Mouse (Mus musculus) WW6 (cell line): Measurements from ENCODE around the gene Lclat1.

Experiments
- DNase-seq: peaks from one replicate; pipeline ENCODE4 v3.0.0-alpha.2; 2013; ENCODE audit warnings: low read depth, low spot score

Lclat1 gene

DNA sequence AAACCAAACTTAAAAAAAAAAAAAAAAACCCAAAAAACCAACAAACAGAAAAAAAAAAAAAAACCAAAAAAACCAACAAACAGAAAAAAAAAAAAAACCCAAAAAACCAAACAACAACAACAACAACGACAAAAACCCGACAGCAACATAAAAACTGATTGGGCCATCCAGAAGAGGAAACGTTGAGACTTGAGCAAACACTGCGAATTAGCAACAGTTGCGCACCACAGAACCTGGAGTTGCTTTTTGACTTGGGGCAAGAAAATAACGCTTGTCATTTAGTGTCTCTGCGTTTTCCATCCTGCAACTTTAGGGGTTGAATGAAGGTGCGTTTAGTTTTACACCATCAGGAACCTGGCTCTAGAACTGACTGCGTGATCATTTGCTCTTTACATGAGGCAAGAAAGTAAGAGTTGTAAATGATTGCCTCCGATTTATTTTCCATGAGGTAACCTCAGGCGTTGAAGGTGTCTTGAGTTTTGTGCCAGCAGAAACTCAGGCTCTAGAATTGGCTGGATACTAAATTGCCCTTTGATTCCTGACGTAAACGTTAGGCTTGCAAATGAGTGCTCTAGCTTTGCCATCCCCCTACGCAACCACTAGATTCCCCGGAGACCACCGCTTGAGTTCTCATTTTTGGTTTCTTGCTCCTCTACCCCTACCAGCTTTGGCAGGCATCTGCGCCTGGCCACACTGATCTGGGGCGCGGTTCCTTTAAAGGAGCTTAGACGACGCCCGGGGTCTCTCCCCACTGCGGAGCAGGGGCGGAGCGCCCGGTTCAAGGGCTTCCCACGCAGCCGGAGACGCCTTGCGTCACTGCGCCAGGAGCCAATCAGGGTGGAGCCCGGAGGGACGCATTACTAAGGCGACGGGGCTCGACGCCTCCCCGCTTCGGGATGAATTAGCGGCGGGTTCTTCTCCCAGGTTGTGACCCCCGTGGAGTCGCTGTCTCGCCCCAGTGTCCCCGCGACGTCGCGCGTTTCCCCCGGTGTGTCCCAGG, at the start of gene Lclat1:
Lclat1 (plus strand) TSS at position 828 of the 1,000 bp plus-strand sequence.
- DNase-seq, result peak; percentile 83

DNA sequence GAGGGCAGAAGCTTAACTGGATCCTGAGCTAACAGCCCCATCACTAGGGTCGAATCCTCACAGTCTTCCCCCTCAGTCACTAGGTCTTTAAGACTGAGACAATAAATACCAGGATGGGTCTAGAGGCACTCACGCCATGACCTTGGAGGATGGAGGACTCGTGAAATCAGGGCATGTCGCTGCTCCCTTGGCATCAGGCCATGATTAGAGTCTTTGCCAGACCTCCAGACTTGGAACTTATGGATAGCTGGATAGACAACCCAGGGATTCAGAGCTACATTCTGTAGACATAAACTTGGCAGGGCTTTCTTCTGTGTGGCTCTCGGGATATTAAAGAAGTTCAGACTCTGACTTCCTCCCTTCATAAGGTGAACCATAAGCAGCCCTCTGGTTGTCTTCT, 49.5 kb upstream of the Lclat1 start:
- DNase-seq, result no peak

DNA sequence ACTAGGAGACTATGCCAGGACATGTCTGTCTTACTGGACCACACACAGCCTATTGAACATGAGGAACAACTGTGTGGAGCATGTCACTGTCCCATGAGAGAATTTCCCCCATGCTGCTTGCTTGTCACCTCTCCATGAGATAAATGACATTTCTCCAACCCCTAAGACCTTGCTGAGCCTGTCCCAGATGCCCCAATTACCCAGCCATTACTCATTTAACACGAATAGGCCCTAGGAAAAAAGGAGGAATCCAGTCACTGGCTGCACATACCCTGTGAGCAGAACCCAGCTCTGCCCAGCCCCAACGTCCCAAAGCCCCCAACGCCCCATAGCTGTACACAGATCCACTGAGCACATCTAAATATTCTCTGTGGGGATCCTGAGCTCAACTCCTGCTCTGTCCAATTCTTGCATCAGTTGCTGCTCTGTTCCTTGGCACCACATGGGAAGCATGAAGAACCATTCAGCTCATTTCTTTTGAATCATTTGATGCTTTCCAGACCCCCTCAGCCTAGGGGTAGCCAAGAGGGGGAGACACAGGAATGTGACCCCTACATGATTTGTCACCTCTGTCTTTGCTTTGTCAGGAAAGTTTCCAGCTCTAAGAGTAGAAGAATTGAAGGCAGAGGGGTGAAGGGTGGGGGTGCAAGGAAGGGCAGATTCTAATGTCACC, 47.4 kb upstream of the Lclat1 start:
- DNase-seq, result no peak

- no peak for DNase-seq
These were observed 46.9 kb upstream of the Lclat1 start for GRCm38 (mm10) chr17:73060897-73061252.

GRCm38 (mm10) chr17:73062701-73063100, 45.1 kb upstream of the Lclat1 start:
- DNase-seq, result no peak

DNA sequence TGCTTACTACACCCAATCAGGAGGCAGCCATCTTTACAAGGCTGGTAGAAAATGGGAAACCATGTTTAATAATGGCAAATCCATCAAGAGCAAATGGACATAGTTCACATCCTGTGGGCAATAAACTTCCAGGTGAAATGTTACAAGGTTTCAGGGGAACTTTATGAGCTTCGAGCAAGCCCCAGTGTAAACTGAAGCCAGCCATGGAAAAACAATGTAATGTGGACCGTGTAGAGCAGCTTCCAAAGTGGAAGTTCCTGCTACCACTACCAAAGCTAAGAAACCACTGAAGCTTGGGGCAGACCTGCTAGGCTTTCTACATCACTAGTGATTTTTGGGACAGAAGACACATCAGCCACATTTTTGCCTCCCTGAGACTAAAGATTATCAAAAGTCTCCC, 44.5 kb upstream of the Lclat1 start:
- no peak for DNase-seq

GRCm38 (mm10) chr17:73063781-73064180, 44.0 kb upstream of the Lclat1 start:
- no peak for DNase-seq

- DNase-seq, result no peak
These were observed 41.2 kb upstream of the Lclat1 start for GRCm38 (mm10) chr17:73066387-73067169.

- DNase-seq, result no peak
These were observed 40.4 kb upstream of the Lclat1 start for GRCm38 (mm10) chr17:73067423-73067822.

- DNase-seq, result no peak
These were observed 39.3 kb upstream of the Lclat1 start for GRCm38 (mm10) chr17:73068321-73068992.

GRCm38 (mm10) chr17:73070466-73070865, 37.3 kb upstream of the Lclat1 start:
- DNase-seq, result no peak

GRCm38 (mm10) chr17:73071725-73072263, 36.0 kb upstream of the Lclat1 start:
- no peak for DNase-seq

GRCm38 (mm10) chr17:73072286-73072685, 35.5 kb upstream of the Lclat1 start:
- no peak for DNase-seq

- DNase-seq, result no peak
These were observed 33.2 kb upstream of the Lclat1 start for GRCm38 (mm10) chr17:73074631-73075030.

DNA sequence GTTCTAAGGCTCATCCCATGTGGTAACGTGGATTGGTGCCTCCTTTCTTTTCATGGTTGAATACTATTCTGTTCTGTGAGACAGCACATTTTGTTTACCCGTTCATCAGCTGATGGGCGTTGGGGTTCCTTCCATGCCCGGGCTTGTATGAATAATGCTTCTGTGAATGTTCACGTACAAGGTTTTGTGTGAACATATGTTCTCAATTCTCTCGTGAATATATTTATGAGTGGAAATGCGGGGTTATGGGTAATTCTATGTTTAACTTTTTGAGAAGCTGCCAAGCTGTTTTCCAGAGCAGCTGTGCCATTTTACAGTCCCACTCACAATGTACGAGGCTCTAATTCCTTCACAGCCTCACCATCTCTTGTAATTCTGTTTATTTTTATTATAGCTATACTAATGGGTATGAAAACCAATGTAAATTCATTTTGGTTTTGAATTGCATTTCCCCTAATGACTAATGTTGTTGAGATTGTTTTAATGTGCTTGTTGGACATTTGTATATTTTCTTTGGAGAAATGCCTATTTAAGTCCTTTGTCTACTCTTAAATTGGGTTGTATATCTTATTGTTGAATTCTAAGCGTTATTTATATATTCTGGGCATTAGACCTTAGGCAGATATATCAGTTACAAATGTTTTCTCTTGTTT, 32.4 kb upstream of the Lclat1 start:
- DNase-seq, result no peak

- DNase-seq, result no peak
These were observed 30.1 kb upstream of the Lclat1 start for GRCm38 (mm10) chr17:73077638-73078037.

DNA sequence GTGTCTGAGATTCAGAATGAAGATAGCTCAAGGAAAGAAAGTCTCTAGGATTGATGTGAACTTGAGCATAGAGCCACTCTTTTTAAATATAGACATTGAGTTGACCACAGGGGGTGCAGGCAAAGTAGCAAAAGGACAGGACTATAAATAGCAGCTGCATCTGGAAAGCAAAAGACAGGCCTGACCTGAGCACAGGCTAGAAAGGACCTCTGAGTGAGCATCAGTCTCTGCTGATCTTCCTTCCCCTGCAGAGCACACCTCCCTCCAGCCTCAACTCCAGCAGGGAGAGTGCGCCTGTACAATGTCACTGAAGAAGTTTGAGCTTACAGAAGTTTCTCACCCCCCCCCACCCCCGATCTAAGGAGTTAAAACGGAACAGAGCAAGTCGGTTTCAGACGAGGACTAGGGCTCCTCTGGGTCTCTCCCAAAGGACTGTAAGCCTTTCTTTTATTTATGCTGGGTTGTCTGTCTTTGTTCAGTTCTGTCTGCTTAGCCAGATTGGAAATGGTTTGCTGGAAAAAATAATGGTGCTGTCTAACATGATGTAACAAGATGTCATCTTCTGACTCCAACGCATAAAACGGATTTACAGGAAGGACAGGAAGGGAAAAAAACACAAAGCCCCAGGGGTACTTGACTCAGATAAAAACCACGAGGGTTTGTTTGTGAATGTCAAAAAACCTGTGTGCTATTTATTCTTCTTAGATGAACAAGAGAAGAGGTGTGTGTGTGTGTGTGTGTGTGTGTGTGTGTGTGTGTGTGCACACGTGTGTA, 26.2 kb upstream of the Lclat1 start:
- DNase-seq, result no peak

DNA sequence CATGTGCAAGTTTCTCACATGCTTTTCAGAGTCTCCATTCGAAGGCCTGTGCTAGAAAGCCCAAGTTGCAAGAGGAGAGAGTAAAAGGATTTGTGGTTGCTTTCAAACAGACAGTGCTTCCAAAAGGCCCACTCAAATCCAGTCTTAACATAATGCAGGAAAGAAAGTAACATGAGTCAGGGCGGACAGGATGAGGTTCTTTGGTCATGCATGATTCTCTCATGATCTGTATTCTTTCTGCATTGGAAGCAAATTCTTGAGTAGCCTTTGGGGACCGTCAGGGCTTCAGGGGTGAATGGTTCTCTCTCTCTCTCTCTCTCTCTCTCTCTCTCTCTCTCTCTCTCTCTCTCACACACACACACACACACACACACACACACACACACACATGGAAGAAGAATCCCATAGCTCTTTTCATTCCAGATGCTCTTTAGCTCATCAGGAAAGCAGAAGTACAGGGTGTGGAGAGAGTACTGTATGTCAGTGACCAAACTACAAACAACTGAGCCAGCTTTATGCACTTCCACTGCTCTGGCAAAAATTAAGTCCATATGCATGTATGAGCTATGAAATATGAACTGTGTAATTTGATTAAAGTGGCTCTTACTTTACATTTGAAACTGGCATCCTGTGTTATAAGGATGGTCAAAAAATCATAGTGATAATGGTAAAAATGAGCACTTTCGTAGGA, 25.1 kb upstream of the Lclat1 start:
- no peak for DNase-seq
